ENCODE assay signal across 8 mouse cellular contexts in genomic region chr8:125218669-125219068, GRCm38 (mm10).
DNase-seq lines count a peak whose midpoint lies in the region; ATAC-seq lines count a peak whose summit lies in the region.

No protein-coding gene starts in this region.

- peak; percentile 45 to 77 for DNase-seq in left cerebral cortex, adult 9 months (ENCODE audit: low spot score in 2 of 2)
- DNase-seq in right cerebral cortex, adult 18-20 months = peak; percentile 78
- DNase-seq in cerebellum, adult 9-11 months = no peak
- no peak for DNase-seq in adrenal gland, postnatal 25 days
- DNase-seq in testis, postnatal 10 days (ENCODE audit: low spot score) = no peak

- H3K27me3 ChIP-seq in heart, embryonic 15.5 days = no peaks in the 10 kb centered on the region
- H3K27me3 ChIP-seq in heart, embryonic 12.5 days (replicated peaks) = no peaks in the 10 kb centered on the region
- no peaks in the 10 kb centered on the region for H3K27me3 ChIP-seq in forebrain, embryonic 15.5 days

- H3K4me2 ChIP-seq in heart, embryonic 15.5 days = no peak overlapping the region
- no peak overlapping the region for H3K4me2 ChIP-seq in heart, embryonic 12.5 days
- H3K4me2 ChIP-seq in forebrain, embryonic 15.5 days (replicated peaks) = peak overlapping the region; percentile 39

- no peak overlapping the region for H3K4me3 ChIP-seq in heart, embryonic 15.5 days
- H3K4me3 ChIP-seq in heart, embryonic 12.5 days = no peak overlapping the region
- H3K4me3 ChIP-seq in forebrain, embryonic 15.5 days = no peak overlapping the region

- no peaks in the 10 kb centered on the region for H3K36me3 ChIP-seq in heart, embryonic 15.5 days
- H3K36me3 ChIP-seq in heart, embryonic 12.5 days = no peaks in the 10 kb centered on the region
- no peaks in the 10 kb centered on the region for H3K36me3 ChIP-seq in forebrain, embryonic 15.5 days

- 62% methylated on average over 4 of the region's 4 CpGs for WGBS in heart, embryonic 15.5 days
- WGBS in heart, embryonic 12.5 days = 62% methylated on average over 4 of the region's 4 CpGs
- WGBS in forebrain, embryonic 15.5 days = 3% methylated on average over 4 of the region's 4 CpGs

- H3K4me1 ChIP-seq in heart, embryonic 15.5 days (replicated peaks) = peaks cover 28% of the 10 kb centered on the region
- H3K4me1 ChIP-seq in heart, embryonic 12.5 days (replicated peaks) = peaks cover 44% of the 10 kb centered on the region
- H3K4me1 ChIP-seq in forebrain, embryonic 15.5 days = peaks cover 30% of the 10 kb centered on the region

- no peaks in the 10 kb centered on the region for H3K9me3 ChIP-seq in heart, embryonic 15.5 days (replicated peaks)
- H3K9me3 ChIP-seq in heart, embryonic 12.5 days (replicated peaks) = no peaks in the 10 kb centered on the region
- H3K9me3 ChIP-seq in forebrain, embryonic 15.5 days = no peaks in the 10 kb centered on the region

- no peak for ATAC-seq in heart, embryonic 15.5 days (replicated peaks; ENCODE audit: insufficient number of reproducible peaks, insufficient read depth, low FRiP score, low read depth)
- ATAC-seq in heart, embryonic 12.5 days (ENCODE audit: insufficient number of reproducible peaks, low FRiP score) = no peak
- ATAC-seq in forebrain, embryonic 15.5 days (replicated peaks) = peak; percentile 55

- no peak overlapping the region for H3K9ac ChIP-seq in heart, embryonic 15.5 days
- no peak overlapping the region for H3K9ac ChIP-seq in heart, embryonic 12.5 days
- no peak overlapping the region; the same call in 1 of the 2 replicates for H3K9ac ChIP-seq in forebrain, embryonic 15.5 days (replicated peaks)

- peak overlapping the region; percentile 51 for H3K27ac ChIP-seq in heart, embryonic 15.5 days
- H3K27ac ChIP-seq in heart, embryonic 12.5 days (ENCODE audit: poor library complexity, severe bottlenecking) = no peak overlapping the region
- H3K27ac ChIP-seq in forebrain, embryonic 15.5 days (replicated peaks) = peak overlapping the region; percentile 93

Comparison
In these comparisons a context has a peak if more than half of its experiments do, and no peak if none do; other contexts are left out.
1. DNase-seq: peak in left cerebral cortex, adult 9 months (2 of 2) and right cerebral cortex, adult 18-20 months (single experiment); none in cerebellum, adult 9-11 months (single experiment), adrenal gland, postnatal 25 days (single experiment) and testis, postnatal 10 days (single experiment).